Mouse (Mus musculus): ENCODE measurements around the gene Hspg2. TPM values are rescaled to one million over a fixed set of nuclear protein-coding genes. Genes with fewer than 3 reads are reported as not detected.

The Hspg2 gene
- total RNA-seq, 1 experiment: 226 TPM

- Histone ChIP-seq H3K9me3 (ENCODE audit: control insufficient read depth, insufficient read depth, low read depth, low read length) (no peaks in the 10 kb centered on the region), H3K9ac (ENCODE audit: insufficient read depth, low read depth, low read length, poor library complexity, severe bottlenecking) (no peak overlapping the region), H3K4me1 (ENCODE audit: control insufficient read depth in 2 of 2, insufficient read depth in 2 of 2, low read length in 2 of 2, poor library complexity in 1 of 2) (peaks cover 17 to 49% of the 10 kb centered on the region in 2 experiments; a peak in 3 of 4 replicates), H3K27ac (ENCODE audit: insufficient read depth, low read depth, low read length, poor library complexity, severe bottlenecking) (0 out of 2 replicates have a peak overlapping the region, but pooled peaks have one; percentile 10), H3K4me3 (ENCODE audit: insufficient read depth in 1 of 2, low read depth in 1 of 2, low read length in 2 of 2, poor library complexity in 1 of 2, severe bottlenecking in 1 of 2) (no peak overlapping the region), H3K36me3 (ENCODE audit: control insufficient read depth, insufficient read depth, low read length, poor library complexity, severe bottlenecking) (0 out of 2 replicates have a peak, but pooled peaks cover 2% of the 10 kb centered on the region)
- DNase-seq (ENCODE audit: low read depth, low spot score): no peak
- in situ Hi-C loops (cut with MboI; ENCODE audit: low sequenced_read_pairs in 2 of 2, unreplicated experiment in 2 of 2): no loop called here
- TF ChIP-seq HCFC1 (IDR thresholded peaks at IDR 0.05; ENCODE audit: borderline replicate concordance, insufficient read depth, low read length) (no peak), ZC3H11A (IDR thresholded peaks at IDR 0.05; ENCODE audit: borderline replicate concordance, low read depth, low read length) (no peak), MAFK (IDR thresholded peaks at IDR 0.05; ENCODE audit: insufficient read depth, low read depth, low read length) (no peak), ZNF384 (IDR thresholded peaks at IDR 0.05; ENCODE audit: low read depth, low read length) (no peak), CHD2 (IDR thresholded peaks at IDR 0.05; ENCODE audit: low read depth, low read length) (no peak)
Measured at GRCm38 (mm10) chr4:137489996-137490395, 21.4 kb downstream of the Hspg2 start.

DNA sequence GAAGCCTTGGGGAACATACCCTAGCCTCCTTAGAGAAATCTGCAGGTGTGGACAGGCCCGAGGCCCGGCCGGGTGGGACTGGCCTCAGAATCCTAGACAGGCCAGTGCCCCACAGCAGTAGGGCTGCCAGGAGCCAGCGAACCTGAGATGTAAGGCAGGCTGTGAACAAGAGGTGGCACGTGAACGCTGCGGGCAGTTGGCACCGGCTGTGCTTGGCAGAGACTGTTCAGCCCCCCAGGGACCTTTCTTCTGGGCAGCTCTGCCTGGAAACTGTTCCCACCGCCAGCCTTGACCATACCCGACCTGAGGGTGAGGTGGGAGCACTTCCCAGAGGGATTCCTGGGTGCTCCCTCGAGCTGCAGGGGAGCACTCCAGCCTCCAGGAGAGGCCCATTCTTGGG, 24.0 kb downstream of the Hspg2 start:
- TF ChIP-seq HCFC1 (IDR thresholded peaks at IDR 0.05; ENCODE audit: borderline replicate concordance, insufficient read depth, low read length) (no peak), MAFK (IDR thresholded peaks at IDR 0.05; ENCODE audit: insufficient read depth, low read depth, low read length) (no peak), ZC3H11A (IDR thresholded peaks at IDR 0.05; ENCODE audit: borderline replicate concordance, low read depth, low read length) (no peak), ZNF384 (IDR thresholded peaks at IDR 0.05; ENCODE audit: low read depth, low read length) (no peak), CHD2 (IDR thresholded peaks at IDR 0.05; ENCODE audit: low read depth, low read length) (no peak)
- H3K27ac ChIP-seq (ENCODE audit: insufficient read depth, low read depth, low read length, poor library complexity, severe bottlenecking): peak overlapping the region; percentile 4; the same call in 1 of the 2 replicates
- peaks cover 13 to 48% of the 10 kb centered on the region in 2 experiments for H3K4me1 ChIP-seq (ENCODE audit: control insufficient read depth in 2 of 2, insufficient read depth in 2 of 2, low read length in 2 of 2, poor library complexity in 1 of 2)
- H3K9me3 ChIP-seq (ENCODE audit: control insufficient read depth, insufficient read depth, low read depth, low read length): no peaks in the 10 kb centered on the region
- in situ Hi-C loops (cut with MboI; ENCODE audit: low sequenced_read_pairs in 2 of 2, unreplicated experiment in 2 of 2): no loop called here
- no peak for DNase-seq (ENCODE audit: low read depth, low spot score)
- no peaks in the 10 kb centered on the region; the same call in 1 of the 2 replicates for H3K36me3 ChIP-seq (ENCODE audit: control insufficient read depth, insufficient read depth, low read length, poor library complexity, severe bottlenecking)
- H3K9ac ChIP-seq (ENCODE audit: insufficient read depth, low read depth, low read length, poor library complexity, severe bottlenecking): no peak overlapping the region
- H3K4me3 ChIP-seq (ENCODE audit: insufficient read depth in 1 of 2, low read depth in 1 of 2, low read length in 2 of 2, poor library complexity in 1 of 2, severe bottlenecking in 1 of 2): no peak overlapping the region

DNA sequence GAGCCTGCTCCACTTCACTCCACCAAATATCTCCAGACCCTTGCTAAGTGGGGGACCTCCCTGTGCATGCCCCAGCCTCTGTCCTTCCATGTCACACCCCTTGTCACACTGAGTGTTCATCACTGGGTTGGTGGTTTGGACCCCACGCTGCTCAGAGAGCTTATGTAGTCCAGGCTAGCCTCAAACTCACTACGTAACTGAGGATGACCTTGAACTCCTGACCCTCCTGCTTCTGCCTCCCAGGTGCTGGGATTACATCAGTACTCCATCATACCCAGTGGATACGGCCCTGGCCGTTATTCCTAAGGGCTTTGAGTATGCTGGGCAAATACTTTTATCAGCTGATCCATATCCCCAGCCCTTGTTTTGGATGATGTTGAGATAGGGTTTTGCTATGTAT, 24.6 kb downstream of the Hspg2 start:
- peak overlapping the region; percentile 4; the same call in 1 of the 2 replicates for H3K27ac ChIP-seq (ENCODE audit: insufficient read depth, low read depth, low read length, poor library complexity, severe bottlenecking)
- TF ChIP-seq MAFK (IDR thresholded peaks at IDR 0.05; ENCODE audit: insufficient read depth, low read depth, low read length) (no peak), CHD2 (IDR thresholded peaks at IDR 0.05; ENCODE audit: low read depth, low read length) (no peak), HCFC1 (IDR thresholded peaks at IDR 0.05; ENCODE audit: borderline replicate concordance, insufficient read depth, low read length) (no peak), ZC3H11A (IDR thresholded peaks at IDR 0.05; ENCODE audit: borderline replicate concordance, low read depth, low read length) (no peak), ZNF384 (IDR thresholded peaks at IDR 0.05; ENCODE audit: low read depth, low read length) (no peak)
- H3K9me3 ChIP-seq (ENCODE audit: control insufficient read depth, insufficient read depth, low read depth, low read length): no peaks in the 10 kb centered on the region
- peaks cover 13 to 49% of the 10 kb centered on the region in 2 experiments for H3K4me1 ChIP-seq (ENCODE audit: control insufficient read depth in 2 of 2, insufficient read depth in 2 of 2, low read length in 2 of 2, poor library complexity in 1 of 2)
- no peak overlapping the region for H3K4me3 ChIP-seq (ENCODE audit: insufficient read depth in 1 of 2, low read depth in 1 of 2, low read length in 2 of 2, poor library complexity in 1 of 2, severe bottlenecking in 1 of 2)
- no peak overlapping the region for H3K9ac ChIP-seq (ENCODE audit: insufficient read depth, low read depth, low read length, poor library complexity, severe bottlenecking)
- H3K36me3 ChIP-seq (ENCODE audit: control insufficient read depth, insufficient read depth, low read length, poor library complexity, severe bottlenecking): no peaks in the 10 kb centered on the region; the same call in 1 of the 2 replicates
- in situ Hi-C loops (cut with MboI; ENCODE audit: low sequenced_read_pairs in 2 of 2, unreplicated experiment in 2 of 2): no loop called here
- no peak for DNase-seq (ENCODE audit: low read depth, low spot score)

- no peak for DNase-seq (ENCODE audit: low read depth, low spot score)
- Histone ChIP-seq H3K4me3 (ENCODE audit: insufficient read depth in 1 of 2, low read depth in 1 of 2, low read length in 2 of 2, poor library complexity in 1 of 2, severe bottlenecking in 1 of 2) (peak overlapping the region in 1 of 2 experiments; percentile 24; a peak in 1 of 4 replicates), H3K4me1 (ENCODE audit: control insufficient read depth in 2 of 2, insufficient read depth in 2 of 2, low read length in 2 of 2, poor library complexity in 1 of 2) (peaks cover 12 to 53% of the 10 kb centered on the region in 2 experiments), H3K36me3 (ENCODE audit: control insufficient read depth, insufficient read depth, low read length, poor library complexity, severe bottlenecking) (no peaks in the 10 kb centered on the region; the same call in 1 of the 2 replicates), H3K9me3 (ENCODE audit: control insufficient read depth, insufficient read depth, low read depth, low read length) (no peaks in the 10 kb centered on the region), H3K27ac (ENCODE audit: insufficient read depth, low read depth, low read length, poor library complexity, severe bottlenecking) (peak overlapping the region; percentile 62), H3K9ac (ENCODE audit: insufficient read depth, low read depth, low read length, poor library complexity, severe bottlenecking) (peak overlapping the region; percentile 50)
- in situ Hi-C loops (cut with MboI; ENCODE audit: low sequenced_read_pairs in 2 of 2, unreplicated experiment in 2 of 2): no loop called here
- no peak for TF ChIP-seq CHD2 (IDR thresholded peaks at IDR 0.05; ENCODE audit: low read depth, low read length)
- TF ChIP-seq ZNF384 (IDR thresholded peaks at IDR 0.05; ENCODE audit: low read depth, low read length): no peak
- TF ChIP-seq MAFK (IDR thresholded peaks at IDR 0.05; ENCODE audit: insufficient read depth, low read depth, low read length): no peak
- no peak for TF ChIP-seq HCFC1 (IDR thresholded peaks at IDR 0.05; ENCODE audit: borderline replicate concordance, insufficient read depth, low read length)
- no peak for TF ChIP-seq ZC3H11A (IDR thresholded peaks at IDR 0.05; ENCODE audit: borderline replicate concordance, low read depth, low read length)
Measured at GRCm38 (mm10) chr4:137494751-137495500, 26.4 kb downstream of the Hspg2 start.

All from ES-E14 (cell line).